Mouse (Mus musculus) CD4-positive helper T cell, adult 2 months (primary cell): ENCODE results near the gene Wdr43.

Experiments used
- DNase-seq: peaks from one replicate; pipeline ENCODE4 v3.0.0-alpha.2; 2012; ENCODE audit warnings: low read depth, missing footprints, low spot score

Gene Wdr43

GRCm38 (mm10) chr17:71705550-71706480 is 90.1 kb downstream of the Wdr43 start:
- no peak for DNase-seq

- DNase-seq, result no peak
These were observed 92.0 kb downstream of the Wdr43 start for GRCm38 (mm10) chr17:71707715-71708114.
